Mouse (Mus musculus) frontal cortex, postnatal 25 days (tissue): Measurements from ENCODE around the gene Mras.

ENCODE experiments used
- DNase-seq, 2 experiments: peaks; one replicate each; pipeline ENCODE4 v3.0.0; 2022; ENCODE audit warnings: low spot score in 2 of 2

The Mras gene

DNA sequence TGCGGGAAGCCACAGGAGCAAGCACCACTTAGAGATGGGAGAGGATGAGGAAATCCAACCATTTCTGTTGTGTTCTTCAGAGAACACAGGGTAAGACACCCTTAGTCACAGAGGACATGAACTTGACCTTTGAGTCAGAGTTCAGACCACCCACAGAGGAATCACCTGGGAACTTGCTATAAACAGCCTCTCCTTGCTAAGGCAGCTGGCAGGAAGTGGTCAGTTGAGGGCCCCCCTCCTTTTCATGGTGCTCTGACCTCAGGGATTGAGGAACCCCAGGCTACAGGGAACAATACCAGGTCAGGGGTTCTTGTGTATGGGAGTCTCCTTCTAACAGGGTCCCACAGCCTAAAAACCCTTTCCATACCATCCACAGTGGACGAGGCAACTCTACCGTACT is 20.4 kb downstream of the Mras start:
- no peak for DNase-seq

DNA sequence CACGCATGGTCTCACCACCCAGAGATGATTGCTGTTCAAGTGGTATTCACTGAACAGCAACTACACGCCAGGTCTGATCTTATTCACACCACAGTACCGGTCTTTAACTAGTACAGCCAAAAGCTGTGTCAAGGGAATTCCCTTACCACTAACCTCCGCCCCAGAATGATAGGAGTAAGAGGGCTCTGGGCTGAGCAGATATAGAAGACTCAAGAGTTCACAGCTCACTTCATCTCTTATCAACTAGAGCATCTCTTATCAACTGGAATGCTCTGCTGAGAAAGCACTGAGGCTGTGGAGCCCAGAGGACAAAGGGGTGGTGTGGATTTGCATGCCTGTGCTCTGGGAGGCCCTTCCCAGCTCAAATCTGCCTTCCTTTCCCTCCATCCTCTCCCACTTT is 25.4 kb downstream of the Mras start:
- DNase-seq: no peak

DNA sequence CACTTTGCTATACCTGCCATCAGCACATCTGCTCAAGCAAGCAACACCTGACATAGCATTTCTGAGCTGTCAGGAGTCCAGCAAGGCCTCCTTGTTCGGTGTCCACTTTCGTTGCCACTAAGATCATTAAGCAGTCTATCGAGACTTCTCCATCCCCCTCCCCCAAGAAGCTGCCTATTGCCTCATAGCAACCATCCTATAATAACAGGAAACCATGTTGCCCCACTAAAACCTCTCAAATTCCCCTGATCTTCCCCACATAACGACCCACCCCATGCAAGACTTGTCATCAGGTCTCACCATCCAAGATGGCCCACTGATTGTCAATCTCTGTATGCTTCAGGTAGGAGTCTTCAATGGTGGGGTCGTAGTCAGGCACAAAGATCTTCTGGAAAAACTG is 26.1 kb downstream of the Mras start:
- DNase-seq: no peak

DNA sequence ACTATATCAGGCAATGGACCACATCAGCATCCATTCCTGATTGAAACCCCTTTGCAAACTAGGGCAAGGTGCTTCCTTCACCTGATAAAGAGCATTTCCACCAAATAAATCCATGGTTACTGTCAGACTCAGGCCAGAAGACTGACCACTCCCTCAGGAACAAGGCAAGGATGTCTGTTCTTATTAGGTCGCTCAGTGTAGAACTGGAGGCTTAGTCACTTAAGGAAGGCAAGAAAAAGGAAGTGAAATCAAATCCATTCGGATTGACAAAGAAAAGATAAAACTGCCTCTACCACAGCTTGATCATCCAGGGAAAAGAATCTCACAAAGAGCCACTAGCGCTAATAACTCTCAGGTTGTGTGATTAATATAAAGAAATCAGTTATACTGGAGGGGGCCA is 27.9 kb downstream of the Mras start:
- no peak for DNase-seq

DNA sequence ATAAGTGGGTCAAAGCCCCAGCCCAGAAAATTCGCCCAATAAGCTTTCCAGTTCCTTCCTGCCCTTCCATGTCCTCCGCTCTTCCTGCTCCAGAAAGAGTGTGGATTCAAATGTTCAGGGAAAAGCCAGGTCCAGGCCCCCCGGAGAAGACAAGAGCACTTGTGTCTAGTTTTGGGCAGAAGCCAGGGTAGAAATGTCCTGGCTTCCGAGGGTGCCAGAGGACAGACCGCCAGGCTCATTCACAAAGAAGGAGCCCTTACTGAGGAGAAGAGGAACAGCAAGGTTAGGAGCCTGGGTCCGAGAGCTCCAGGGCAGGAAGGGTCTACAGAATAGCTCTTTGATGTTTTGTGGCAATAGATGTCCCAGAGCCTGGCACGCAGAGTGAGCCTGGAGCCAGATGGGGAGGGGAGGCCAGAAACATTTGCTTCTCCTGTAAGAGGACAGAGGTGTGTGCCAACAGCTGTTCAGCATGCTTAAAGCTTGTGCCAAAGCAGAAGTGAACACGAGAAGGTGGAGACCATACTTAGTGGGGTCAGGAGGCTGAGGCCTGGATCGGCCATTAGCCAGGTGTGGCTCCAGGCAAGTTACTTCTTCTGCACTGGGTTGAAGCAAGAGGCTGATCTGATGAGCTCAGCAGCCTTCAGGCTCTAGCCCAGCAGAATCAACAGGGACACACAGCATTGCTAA is 35.8 kb downstream of the Mras start:
- no peak for DNase-seq

DNA sequence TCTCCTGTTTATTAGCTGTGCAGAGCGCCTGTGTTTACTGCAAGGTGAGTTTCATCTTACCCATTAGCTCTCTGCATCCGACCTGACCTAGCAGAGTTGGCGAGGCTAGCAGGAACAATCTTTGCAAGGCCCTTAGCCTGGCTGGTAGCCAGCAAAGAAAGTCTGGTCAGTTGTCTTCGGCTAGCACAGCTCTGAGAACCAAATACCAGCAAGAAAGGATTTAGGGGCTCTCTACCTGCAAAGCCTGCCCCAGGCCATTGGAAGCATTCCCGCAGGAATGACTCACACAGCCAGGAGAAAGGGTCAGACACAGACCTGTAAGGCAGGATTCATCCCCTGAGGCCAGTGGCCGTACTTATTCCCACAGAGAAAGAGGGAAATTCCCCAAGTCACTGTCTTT is 36.4 kb downstream of the Mras start:
- no peak for DNase-seq

DNA sequence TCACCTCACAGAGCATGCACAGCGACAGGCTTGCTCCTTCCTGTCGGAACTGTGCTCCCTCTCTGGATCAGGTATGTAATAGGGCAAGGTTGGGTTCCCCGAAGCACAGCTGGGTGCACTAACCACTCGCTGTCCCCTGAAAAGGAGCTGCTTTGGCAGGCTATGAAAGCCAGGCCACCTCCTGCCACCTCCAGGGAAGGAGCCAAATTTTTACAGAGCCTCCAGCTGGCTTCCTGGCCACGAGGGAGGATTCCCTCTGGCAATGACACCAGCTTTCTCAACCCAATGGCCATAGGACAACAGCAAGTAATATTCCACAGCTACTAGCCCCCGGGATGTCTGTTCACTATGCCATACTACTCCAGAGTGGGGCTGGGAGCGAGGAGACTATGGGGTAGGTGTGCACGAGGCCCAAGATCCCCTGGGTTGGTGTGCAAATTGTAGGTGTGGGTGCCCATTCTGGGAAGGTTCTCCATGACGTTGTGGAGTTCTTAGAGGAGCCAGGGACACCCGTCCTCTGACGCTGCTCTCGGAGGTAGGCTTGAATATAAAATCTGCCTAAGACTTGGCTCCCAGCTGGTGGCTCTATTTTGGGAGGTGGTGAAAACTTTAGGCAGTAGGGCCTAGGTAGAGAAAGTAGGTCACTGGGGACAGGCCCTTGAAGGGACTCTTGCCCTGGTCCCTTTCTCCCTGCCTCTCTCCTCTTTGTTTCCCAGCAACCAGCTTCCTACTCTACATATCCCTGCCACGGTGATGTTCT is 39.9 kb downstream of the Mras start:
- no peak for DNase-seq

DNA sequence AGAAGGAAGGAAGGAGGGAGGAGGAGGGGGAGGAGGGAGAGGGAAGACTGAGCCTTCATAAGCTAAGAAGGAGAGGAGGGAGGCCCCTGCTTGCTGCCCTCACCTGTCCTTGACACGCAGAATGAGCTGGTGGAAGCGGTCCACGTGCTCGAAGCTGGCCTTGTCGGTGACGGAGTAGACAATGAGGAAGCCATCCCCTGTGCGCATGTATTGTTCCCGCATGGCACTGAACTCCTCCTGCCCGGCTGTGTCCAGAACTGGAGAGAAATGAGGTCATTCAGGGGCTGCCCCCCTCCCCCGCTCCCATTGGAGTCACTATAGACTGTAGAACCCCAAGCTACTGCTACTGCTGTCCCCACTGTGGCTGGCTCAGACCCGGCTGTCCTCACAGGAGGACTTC is 42.8 kb downstream of the Mras start:
- DNase-seq: no peak

DNA sequence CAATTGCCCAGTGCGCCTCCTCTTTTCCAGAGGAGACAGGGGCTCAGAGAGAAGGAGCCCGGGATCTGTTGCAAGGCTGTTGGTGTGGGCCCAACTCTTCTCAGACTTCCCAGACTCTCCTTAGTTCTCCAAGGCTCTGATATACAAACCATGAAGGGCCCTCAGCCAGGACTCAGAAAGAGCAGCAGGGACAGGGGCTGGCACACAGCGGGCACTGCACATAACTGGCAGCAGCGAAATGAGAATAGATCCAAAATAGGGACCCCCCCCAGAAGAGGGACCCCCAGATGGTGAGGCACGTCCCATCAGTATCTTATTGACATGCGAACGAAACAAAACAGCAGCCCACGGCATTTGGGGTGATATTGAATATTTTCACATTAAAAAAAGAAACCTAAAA is 44.0 kb downstream of the Mras start:
- DNase-seq: no peak

DNA sequence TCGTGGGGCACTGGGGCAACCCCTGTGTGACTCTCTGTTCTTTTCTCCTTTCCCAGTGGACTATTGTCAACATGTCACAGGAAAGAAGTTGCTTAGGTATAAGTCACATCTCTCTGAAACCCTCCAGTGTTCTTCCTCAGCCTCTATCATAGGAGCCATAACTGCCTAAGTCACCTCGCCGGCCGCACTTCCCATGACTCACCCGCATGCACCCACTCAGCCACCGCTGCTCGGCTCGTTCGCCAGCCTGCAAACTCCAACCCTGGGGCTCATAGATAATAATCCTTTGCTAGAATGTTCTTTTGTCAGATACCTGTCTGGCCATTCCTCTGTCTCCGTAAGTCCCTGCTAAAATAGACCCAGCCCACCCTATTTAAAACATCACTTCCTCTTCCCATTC is 45.6 kb downstream of the Mras start:
- no peak for DNase-seq

DNA sequence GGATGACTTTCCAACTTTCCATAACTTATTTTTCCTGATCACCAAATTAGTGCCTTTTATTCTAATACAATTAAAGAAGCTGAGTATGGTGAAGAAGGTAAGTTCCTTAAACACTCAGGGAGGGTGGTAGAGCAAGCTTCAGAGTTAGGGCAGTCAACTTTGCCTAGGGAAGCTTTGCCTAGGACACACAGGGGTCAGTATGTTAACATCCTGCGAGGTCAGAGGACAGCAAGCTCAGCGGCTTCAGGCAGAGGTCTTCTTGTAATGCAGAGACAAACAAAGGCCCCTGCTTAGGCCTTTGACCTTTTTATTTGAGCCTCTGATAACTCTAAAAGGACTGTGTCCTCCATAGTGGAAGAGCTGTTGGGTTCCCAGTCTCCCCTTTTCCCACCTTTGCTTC is 46.5 kb downstream of the Mras start:
- no peak for DNase-seq

DNA sequence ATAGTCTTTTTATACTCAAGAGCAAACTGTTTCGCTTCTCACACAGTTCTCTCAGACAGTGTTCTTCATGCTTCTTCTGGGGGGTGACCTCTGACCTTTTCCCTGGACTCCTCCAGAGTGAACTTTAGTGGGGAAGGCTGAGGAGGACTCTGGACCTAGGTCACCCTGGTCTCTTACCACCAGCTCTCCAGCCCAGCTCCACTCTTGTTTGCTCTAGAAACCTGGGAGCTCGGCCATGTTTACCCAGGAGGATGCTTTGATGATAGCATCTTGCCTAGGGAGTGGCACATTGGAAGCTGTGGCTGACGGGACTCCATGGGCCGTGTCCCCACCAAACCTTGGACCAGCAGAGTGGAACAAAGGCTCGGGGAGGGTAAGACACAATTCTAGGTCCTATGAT is 47.0 kb downstream of the Mras start:
- DNase-seq: no peak

DNA sequence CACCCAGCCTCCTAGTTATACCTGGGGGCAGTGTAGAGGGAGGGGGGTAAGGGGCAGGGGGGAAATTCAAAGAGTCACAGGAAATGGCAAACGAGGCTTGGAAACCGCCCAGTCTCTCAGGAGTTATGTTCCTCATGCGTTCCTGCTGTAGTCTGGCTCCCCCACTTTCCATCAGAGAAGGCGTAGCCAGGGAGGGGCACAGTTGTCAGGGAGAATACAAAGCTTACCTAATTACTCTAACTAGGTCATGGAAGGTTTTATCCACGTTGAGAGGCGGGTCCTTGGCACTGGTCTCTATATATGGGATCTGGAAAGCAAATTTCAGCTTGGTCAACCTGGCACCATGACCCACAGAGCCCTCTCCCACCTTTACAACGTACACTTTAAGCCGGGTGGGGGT is 47.7 kb downstream of the Mras start:
- DNase-seq: no peak

DNA sequence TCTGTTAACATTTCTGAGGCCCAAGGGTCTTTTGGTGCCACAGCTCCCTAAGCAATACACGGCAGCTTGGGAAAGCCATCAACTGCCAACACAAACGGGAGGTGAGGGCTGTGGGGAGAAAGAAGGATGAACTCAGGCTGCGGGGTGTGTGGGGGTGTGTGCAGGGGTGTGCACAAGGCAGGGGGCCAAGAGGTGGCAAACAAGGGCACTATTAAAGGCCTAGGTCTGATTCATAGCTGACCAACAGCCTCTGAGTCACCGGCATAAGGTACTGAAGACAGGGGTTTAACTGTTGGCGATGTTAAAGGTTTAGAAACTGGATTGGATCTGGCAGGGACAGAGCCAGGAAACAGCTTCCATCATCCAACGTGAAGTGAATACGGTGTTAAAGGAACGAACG is 48.3 kb downstream of the Mras start:
- no peak for DNase-seq

DNA sequence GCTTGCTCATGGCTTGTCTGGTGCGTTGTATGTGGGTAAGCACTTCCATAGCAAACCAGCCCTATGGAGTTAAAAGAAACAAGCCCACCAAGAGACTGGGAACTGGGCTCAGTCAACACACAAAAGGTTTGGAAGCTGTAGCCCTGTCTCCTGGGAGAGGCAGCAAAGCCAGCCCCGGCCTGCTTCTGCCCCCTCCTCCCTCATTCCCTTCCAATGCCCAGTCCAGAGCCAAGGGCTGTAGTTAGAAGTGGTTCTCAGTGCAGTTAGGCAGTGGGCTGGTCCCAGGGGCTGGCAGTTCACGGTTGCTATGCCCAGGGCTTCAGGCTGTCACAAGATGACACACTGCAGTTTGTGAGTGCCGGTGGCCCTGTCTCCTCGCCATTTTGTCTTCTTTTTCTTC is 49.1 kb downstream of the Mras start:
- no peak for DNase-seq

DNA sequence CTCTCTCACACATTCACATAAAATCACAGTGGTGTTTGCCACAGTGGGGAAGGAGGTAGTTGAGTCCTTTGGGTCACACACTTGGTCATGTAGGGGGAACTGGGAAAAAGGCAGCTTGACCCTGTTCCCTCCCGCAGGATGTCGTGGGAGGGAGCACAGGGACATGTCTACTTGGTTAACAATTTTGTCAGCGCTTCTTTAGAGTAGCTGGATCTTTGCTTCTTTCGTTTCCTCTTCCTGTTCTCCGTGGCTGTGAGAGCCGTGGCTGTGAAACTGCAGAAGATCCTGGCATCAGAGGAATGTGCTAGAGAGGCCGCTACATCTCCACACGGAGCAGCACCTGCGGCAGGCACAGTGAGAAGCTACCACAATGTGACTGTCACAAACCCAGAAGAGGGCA is 54.6 kb downstream of the Mras start:
- no peak for DNase-seq

DNA sequence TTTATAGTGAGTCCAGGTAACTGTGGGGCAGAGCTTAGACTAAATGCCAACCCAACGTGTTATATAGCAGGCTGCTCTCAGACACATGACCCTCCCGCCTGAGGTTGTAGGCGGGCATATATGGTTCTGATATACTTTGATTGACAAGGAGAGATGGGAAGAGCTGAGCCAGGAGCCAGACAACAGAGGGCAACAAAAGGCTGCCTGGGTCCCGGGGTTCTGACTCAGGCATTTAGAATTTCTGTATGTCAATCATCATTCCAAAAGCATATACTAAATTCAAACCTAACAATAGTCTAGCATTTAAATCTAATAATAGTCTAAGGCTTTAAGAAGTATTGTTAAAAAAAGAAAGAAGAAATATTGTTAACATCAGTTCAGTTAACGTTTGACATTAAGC is 58.0 kb downstream of the Mras start:
- DNase-seq: no peak

DNA sequence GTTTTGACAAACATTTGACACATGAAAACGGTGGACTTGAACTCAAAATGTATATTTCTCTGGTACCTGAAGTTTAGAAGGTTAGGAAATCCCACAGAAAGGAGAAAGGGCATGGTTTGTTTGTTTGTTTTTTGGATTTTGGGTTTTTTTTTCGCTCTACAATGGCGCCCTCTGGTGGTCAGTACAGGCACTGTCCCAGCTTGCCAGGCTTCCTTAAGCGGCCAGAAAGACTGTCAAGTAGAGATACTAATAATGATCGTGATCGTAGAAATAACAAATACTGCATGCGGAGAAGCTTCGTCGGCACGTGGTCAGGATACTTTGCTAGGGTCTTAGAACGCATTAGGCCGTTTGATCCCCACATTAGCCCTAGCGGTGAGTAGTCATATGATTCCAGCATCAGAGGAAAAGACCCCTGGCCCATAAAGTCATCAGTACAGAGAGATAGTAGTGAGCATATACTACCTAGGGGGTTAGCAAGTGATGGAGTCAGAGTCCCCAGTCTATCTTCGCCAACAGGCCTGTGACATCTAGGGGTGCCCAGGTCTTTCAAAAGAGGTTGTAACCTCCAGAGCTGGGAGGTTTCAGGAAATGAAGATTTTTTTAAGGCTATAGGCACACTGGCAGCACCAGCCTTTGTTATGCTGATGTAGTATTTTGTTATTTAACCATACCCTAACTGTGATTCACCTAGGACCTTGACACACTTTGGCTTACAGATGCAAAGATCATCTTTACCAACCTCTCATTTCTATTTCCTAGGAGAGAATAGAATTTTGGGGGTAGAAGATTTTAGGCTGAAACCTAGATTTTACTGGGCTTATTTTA is 60.4 kb downstream of the Mras start:
- peak; percentile 61 to 63 for DNase-seq

DNA sequence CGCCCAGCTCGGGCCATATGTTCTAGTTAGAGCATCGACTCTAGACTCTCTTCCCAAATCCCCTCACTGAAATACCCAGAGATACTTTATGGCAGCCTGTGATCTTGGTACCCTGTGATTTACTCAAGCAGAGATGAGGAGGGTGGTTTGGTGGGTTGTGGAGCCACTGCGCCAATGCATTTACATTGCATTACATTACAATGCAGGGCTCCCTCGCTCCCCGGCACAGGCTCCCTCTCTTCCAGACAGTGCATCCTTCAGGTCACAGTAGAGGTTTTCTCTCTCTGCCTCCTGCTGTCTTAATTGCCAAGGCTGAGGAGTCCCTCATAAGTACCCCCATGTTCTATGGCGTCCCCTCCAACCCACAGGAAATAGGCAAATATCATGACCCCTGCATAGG is 68.8 kb downstream of the Mras start:
- DNase-seq: no peak

DNA sequence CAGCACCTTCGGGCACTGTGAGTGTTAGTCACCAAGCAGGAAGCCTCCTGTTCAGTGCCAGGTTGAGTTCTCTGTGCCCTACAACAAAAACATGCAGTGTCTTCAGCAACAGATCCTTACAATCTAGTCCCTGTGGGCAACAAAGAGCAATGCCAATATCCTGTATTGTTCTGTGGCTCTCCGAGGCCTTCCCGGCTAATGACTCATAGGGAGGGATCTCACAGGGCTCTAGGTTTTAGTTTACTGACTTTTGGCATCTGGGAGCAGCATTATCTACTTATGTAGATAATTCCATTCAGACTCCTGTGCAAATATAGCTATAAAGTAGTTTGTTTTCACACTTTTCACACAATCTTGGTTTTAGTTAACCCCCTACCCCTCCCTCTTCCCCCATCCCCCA is 71.3 kb downstream of the Mras start:
- no peak for DNase-seq

DNA sequence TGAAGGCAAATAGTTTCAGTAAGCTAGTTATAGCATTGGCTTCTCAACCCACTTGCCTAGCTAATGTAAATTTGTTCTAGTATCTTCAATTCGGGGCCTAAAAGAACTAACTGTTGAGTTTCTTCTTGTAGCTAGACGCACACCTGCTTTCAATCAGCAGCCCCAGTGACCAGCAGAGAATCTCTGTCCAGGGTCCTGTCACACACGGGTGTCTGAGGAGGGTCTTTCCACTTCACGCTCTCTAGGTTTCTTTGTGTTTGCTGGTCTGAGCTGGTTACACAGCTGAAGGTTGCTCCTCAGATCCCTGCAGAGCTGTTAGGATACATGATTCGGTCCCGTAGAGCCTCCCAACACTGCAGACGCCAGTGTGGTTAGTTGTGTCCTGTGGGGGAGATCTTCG is 74.1 kb downstream of the Mras start:
- no peak for DNase-seq

DNA sequence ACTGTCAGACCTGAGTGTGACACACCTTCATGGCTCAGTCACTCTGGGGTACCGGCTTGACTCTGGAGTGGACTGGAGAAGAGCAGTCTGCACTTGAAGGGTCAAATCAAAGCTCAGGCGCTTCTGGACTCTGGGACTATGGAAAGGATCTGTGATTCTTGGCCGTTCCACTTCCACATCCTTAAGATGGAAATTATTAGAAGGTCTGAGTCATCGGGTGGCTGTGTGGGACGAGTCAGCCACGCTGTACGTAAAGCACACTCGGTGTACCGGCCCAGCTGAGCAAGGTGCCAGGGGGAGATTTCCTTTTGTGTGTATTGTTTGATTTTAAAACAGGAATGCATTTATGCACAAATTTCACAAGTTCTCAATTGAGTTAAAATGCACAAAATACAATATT is 75.2 kb downstream of the Mras start:
- DNase-seq: no peak

DNA sequence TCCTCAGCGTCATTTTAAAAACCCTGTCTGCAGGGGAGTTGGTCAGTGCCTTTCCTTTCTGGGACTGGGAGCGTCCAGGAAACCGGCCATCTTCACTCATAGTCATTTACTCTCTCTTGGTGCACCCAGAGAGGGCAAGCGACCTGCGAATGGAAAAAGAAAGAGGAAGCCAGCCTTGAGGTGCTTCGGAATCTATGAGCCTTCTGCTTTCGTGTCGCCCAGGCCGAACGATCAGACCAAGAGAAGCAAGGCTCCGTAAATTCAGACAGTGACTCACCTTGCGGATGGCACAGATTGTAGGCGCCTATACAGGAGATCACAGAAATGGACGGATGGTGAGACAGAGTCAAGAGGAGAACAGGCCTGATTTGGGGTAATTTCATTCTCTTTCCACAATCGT is 78.2 kb downstream of the Mras start:
- no peak for DNase-seq
